Mouse (Mus musculus): ENCODE results near the gene Rabgef1. TPM values are rescaled to one million over a fixed set of nuclear protein-coding genes. Genes with fewer than 3 reads are reported as not detected.

The Rabgef1 gene
- 25.0 and 33.1 TPM in 2 replicates for polyA plus RNA-seq (2021; fragmentation: Nextera tagmentation)
- long read RNA-seq, experiment 1, transcript Rabgef1-203 (9 exons, 2,690 nt), result major isoform, 80 of 193 reads
- long read RNA-seq, experiment 1, partial matches to known transcripts, result 13 of 193 reads
- long read RNA-seq, experiment 1, other reads (novel, unspliced or antisense), result 99 of 193 reads
- long read RNA-seq, experiment 2, transcript Rabgef1-207 (2 exons, 880 nt), result minor isoform, 5 of 45 reads
- long read RNA-seq, experiment 2, transcript Rabgef1-203 (9 exons, 2,690 nt), result major isoform, 6 of 45 reads
- long read RNA-seq, experiment 2, partial matches to known transcripts, result 24 of 45 reads
- long read RNA-seq, experiment 2, other reads (novel, unspliced or antisense), result 10 of 45 reads

DNA sequence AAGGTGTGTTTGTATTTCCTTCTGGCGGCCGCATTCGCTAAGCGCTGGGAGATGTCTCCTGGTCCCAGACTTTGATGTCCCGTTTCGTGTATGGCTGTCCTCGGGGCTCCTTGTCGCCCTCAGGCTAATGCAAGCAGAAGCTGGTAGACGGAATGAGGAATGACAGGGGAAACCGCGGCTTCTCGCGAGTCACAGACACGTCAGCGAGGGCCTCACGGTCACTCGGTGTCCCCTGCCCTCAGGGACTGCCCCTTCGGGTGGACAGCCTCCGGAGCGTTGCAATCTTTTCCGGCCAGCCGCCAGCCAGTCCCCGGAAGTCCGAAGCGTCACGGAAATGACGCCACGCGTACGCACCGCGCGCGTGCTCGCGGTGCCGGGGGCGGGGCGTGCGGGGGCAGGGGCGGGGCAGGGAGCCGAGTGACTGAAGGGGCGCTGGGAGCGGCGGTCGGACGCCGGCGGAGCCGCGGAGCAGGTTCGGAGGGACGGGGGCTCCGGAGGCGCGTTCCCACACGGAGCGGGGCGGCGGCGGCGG is at the start of gene Rabgef1:
Gene Rabgef1, plus strand, starts transcription at position 376 of the 532 bp plus-strand sequence.

DNA sequence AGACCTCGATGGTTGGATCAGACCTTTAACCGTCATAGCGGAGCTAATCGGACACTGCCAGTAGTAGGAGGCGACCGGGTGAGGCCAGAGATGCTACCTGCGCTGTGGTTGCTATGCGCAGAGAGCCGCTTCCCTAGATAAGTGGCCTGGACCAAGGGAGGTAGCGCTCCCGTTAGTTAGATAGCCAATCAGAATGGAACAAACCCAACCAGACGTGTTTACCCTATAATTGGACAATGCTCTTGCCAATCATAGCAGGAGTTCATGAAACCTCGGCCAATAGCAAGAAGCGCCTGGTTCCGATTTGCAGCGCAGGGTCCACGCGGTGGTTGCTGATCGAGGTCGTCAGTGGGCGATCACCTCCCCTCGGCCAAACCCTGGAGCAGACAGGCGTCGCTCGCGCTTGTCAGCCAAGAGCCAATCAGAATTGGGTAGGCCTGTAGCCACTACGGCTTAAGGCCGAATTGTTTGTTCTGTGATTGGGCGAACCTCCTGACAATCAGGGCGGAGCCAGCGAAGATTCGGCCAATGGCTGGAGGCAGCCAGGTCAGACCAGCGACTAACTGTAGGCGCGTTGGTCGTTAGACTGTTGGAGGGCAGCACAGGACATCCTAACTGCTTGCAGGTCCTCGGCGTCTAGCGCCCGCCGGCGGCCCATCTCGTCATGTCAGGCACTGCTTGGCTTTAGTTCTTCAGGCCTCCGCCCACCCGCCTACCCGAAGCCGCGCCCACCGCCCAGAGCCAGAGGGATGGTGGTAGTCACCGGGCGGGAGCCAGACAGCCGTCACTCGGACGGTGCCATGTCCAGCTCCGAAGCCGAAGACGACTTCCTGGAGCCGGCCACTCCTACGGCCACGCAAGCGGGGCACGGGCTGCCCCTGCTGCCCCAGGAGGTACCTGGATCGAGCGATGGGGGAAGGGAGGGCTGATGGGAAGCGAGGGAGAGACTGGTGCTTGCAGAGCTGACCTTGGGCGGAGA is 27.0 kb upstream of the Rabgef1 start, which contains the start of gene Kctd7:
Gene Kctd7, plus strand, starts transcription at position 528 of the 979 bp plus-strand sequence.

GRCm38 (mm10) chr5:130216781-130217180 is 45.2 kb downstream of the Rabgef1 start, which contains the start of gene Tmem248:
Gene Tmem248 (plus strand): TSS chr5:130217081.

GRCm38 (mm10) chr5:130255017-130255720 is 83.6 kb downstream of the Rabgef1 start, which contains the start of the genes Sbds and Tyw1:
Gene Sbds (minus strand): TSS chr5:130255530.
Gene Tyw1 (plus strand): TSS chr5:130255619.

Other genes with a start within 250 kb of the Rabgef1 start
- 8.3 and 8.5 TPM in 2 replicates for gene Vkorc1l1, start 229.8 kb upstream of the Rabgef1 start, polyA plus RNA-seq (2021; fragmentation: Nextera tagmentation)
- 16.6 and 24.2 TPM in 2 replicates for gene Gusb, start 168.7 kb upstream of the Rabgef1 start, polyA plus RNA-seq (2021; fragmentation: Nextera tagmentation)
- 11.8 and 21.4 TPM in 2 replicates for gene Asl, start 142.6 kb upstream of the Rabgef1 start, polyA plus RNA-seq (2021; fragmentation: Nextera tagmentation)
- gene Crcp, start 142.5 kb upstream of the Rabgef1 start, polyA plus RNA-seq (2021; fragmentation: Nextera tagmentation), result 39.5 and 49.4 TPM in 2 replicates
- gene Tpst1, start 98.5 kb upstream of the Rabgef1 start, polyA plus RNA-seq (2021; fragmentation: Nextera tagmentation), result 26.8 and 37.0 TPM in 2 replicates
- gene Kctd7, start 26.9 kb upstream of the Rabgef1 start, polyA plus RNA-seq (2021; fragmentation: Nextera tagmentation), result 10.8 and 11.1 TPM in 2 replicates
- gene Tmem248, start 45.3 kb downstream of the Rabgef1 start, polyA plus RNA-seq (2021; fragmentation: Nextera tagmentation), result 9.6 and 25.2 TPM in 2 replicates
- 121 and 138 TPM in 2 replicates for gene Sbds, start 83.7 kb downstream of the Rabgef1 start, polyA plus RNA-seq (2021; fragmentation: Nextera tagmentation)
- 8.8 and 9.6 TPM in 2 replicates for gene Tyw1, start 83.8 kb downstream of the Rabgef1 start, polyA plus RNA-seq (2021; fragmentation: Nextera tagmentation)
- gene Caln1, start 197.7 kb downstream of the Rabgef1 start, polyA plus RNA-seq (2021; fragmentation: Nextera tagmentation), result 69.0 and 77.2 TPM in 2 replicates
- gene A330070K13Rik, start 212.8 kb downstream of the Rabgef1 start, polyA plus RNA-seq (2021; fragmentation: Nextera tagmentation), result 1.3 and 2.2 TPM in 2 replicates

Data from left cerebral cortex, adult 6 months (tissue).